Mouse (Mus musculus): ENCODE measurements around the gene Tmem8. TPM values are rescaled to one million over a fixed set of nuclear protein-coding genes. Genes with fewer than 3 reads are reported as not detected.
A peak's percentile ranks its signal among the peaks of the same experiment; 100 is the strongest.
"Not testable (repeated sequence)": the region's sequence is repeated elsewhere in the genome, so short reads cannot be mapped to it uniquely, and the experiment has no call there.

The Tmem8 gene
- total RNA-seq, 2 experiments from 2014 or later = 7.0 to 7.7 TPM

DNA sequence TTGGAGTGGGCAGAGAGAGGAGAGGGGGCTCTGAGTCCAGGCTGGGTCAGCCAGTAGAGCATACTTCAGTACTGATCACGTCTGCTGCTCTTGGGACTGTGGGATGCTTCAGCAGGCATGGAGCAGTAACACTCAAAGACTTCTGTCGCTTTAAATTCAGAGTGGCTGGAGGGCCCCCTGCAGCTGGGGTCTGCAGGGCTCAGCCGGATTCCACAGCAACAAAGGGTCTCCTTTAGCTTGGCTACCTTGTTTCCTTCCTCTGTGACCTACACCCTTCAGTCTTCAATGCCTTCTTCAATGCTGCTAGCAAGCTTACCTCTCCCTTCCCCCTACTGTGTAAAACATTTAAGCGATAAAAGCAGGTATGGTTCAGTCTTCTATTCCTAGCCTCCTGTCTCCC lies 2.1 kb upstream of the Tmem8 start:
- DNase-seq = no peak
- intact Hi-C loops (cut with DNase I) = no loop called here

DNA sequence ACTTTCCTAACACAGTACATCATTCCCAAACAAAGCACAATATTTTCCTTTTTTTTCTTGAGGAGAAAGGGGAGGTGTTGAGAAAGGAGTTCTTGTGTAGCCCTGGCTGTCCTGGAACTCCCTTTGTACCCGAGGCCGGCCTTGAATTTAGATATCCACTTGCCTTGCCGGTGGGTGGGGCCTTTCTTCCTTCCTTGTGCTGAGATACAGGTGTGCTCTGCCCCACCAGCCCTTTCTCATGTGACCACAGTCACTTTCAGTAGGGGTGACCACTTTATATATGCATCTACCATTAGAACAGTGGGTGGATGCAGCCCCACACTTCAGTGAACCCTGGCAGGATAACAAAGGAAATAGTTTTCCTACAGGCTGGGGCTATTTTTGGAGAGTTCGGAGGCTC lies 1.4 kb upstream of the Tmem8 start:
- intact Hi-C loops (cut with DNase I) = no loop called here
- DNase-seq = no peak

DNA sequence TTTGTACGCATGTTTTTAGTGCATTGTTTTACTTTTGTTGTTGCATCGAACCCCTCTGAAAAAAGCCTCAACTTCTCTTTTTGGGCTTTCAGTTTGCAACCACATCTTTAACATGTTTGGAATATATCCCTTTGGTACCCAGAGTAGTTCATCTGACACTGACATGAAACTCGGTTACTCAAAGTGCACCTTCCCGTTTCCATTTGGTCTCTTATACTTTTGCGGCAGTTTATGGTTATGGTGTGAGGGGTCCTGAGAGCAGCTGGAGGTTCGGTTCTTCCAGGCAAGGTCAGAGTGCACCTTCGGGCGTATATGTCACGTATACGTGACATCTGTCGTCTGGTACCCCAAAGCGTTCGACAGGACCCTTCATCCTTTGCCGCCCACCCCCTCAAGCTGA lies 348 bp upstream of the Tmem8 start:
- intact Hi-C loops (cut with DNase I) = no loop called here
- no peak for DNase-seq

DNA sequence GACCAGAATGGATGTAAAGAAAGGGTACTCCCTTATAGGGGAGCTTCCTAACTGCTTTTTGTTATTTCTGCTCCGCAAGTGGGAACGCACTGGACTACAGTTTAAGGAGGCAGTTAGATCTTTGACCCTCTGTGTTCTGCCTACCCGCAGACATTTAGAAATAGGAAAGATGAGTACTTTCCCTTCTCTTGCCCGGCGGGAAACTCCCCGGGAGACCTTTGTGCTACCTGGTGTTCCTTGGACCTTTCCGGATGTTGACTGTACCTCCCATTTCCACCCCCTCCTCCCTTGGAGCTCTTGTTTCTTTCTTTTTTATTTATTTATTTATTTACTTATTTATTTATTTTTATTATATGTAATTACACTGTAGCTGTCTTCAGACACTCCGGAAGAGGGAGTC lies 962 bp downstream of the Tmem8 start:
- DNase-seq = no peak
- intact Hi-C loops (cut with DNase I) = no loop called here

DNA sequence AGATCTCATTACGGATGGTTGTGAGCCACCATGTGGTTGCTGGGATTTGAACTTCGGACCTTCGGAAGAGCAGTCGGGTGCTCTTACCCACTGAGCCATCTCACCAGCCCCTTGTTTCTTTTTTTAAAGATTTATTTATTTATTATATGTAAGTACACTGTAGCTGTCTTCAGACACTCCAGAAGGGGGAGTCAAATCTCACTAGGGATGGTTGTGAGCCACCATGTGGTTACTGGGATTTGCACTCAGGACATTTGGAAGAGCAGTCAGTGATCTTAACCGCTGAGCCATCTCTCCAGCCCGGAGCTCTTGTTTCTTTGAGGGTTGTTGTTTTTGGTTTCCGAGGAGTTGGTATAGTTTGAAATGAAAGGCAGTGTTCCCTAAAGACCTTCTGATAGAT lies 1.4 kb downstream of the Tmem8 start:
- DNase-seq; intact Hi-C loops (cut with DNase I): not testable (repeated sequence)

DNA sequence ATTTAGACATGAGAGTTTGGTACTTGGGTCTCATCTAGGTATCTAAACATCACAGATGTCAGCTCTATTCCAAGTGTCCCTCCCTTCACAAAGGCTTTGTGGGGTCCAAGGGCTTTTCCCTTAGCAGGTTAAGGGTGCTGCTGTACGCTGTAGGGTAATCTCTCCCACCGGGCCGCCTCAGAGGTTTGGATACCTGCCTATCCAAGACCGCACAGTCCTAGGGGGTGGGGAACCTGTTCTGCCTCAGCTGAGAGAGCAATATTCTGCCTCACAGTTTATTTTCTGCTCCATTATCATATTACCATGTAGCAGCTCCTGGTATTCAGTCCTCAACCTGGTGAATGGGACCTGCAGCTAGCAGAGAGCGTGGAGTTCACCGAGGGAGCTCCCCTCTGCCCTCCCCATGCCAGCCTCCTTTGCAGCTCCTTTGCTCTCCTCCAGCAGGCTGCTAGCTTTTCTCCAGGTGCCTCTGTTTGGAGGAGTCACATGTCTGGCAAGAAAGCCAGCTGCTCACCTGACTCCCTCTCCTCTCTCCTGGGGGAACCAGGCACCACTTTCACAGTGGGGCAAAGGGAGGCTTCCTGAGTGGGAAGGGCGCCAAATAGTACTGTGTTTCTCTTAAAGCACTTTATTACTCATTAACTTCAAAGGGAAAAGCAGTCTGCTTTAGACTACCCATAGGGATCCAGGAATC lies 2.3 kb downstream of the Tmem8 start:
- intact Hi-C loops (cut with DNase I) = no loop called here
- no peak for DNase-seq

DNA sequence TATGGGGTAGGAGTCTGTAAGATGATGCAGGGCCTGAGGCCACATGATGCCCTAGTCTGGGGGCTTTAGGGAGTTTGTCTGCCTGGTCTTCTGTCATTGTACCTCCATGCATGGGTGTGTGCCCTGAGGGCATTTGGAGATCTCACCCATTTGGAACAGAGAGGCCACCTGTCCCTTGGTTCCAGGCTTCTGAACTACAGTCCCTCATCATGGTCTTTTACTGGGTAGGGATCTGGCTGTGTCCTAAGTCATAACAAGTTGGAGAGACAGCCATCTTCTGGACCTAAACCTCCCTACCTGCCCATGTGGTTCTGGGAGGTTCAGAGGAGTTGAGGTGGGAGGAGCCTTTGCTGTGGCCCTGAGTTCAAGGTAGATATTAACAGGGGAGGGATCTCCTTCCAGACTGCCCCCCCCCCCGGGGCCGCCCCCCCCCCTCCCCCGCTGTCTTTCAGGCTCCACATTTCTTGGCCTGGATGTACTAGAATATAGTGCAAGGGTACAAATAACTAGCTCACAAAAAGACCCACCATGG lies 2.9 kb downstream of the Tmem8 start:
- intact Hi-C loops (cut with DNase I) = no loop called here
- DNase-seq = no peak

DNA sequence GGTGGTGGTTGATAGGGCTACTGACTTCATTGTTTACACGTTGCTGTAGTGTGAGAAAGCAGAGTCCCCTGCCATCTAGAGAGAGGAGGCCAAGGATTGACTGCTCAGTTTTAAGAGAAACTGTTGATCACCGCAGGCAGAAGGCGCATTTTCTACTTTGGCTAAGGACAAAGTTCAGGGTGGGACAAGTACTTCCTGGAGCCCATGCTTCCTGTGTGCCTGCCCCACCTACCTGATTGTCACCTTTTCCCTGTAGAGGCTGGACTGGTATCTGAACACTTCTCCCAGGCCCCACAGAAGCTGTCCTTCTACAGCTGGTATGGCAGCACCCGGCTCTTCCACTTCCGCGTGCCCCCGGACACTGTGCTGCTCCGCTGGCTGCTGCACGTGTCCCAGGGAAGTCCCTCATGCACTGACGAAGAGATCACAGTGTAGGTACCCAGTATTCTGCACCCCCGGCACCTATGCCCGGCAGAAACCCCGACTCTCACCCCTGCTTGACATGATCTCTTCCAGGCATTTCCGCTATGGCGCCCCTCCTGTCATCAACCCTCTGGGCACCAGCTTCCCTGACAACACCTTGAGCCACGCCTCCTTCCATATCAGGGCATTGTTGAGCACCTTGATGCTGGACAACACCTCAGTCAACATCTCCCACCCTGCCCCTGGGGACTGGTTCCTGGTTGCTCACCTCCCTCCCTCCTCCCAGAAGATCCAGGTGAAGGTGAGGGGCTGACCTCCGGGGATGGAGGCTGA lies 3.6 kb downstream of the Tmem8 start:
- DNase-seq = no peak
- intact Hi-C loops (cut with DNase I) = no loop called here

DNA sequence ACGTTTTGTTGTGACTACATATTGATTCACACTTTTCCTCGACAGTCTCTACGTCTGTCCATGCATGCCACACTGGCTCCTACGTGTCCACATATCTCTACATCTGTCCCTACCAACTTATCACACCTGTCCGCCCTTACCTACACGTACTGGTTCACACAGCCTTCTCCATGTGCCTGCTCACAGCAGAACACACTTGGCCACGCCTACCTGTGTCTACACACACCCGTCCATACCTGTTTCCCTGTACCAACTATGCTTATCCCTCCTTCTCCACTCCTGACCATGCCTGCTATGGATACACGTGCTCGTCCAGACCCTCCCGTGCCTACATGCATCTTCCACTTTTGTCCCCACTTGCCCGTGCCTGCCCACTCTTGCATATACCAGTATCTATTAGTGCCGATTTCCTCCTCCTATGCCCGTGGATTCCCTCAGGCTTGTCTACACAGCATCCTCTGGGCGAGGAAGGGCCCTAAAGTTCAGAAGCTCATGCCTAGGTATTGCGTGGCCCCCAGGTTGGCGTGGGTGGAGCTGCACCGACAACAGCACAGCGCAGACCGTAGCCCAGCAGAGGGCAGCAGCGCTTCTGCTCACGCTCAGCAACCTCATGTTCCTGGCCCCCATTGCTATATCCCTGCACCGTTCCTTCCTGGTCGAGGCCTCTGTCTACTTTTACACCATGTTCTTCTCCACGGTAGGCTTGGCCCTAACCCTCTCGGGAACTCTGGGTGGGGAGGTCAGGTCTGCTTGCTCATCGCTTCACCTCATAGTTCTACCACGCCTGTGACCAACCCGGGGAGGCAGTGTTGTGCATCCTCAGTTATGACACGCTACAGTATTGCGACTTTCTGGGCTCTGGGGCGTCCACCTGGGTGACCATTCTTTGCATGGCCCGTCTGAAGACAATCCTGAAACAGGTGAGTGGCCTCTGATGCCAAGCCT lies 6.9 kb downstream of the Tmem8 start:
- DNase-seq = peak; percentile 60
- intact Hi-C loops (cut with DNase I) = no loop called here

DNA sequence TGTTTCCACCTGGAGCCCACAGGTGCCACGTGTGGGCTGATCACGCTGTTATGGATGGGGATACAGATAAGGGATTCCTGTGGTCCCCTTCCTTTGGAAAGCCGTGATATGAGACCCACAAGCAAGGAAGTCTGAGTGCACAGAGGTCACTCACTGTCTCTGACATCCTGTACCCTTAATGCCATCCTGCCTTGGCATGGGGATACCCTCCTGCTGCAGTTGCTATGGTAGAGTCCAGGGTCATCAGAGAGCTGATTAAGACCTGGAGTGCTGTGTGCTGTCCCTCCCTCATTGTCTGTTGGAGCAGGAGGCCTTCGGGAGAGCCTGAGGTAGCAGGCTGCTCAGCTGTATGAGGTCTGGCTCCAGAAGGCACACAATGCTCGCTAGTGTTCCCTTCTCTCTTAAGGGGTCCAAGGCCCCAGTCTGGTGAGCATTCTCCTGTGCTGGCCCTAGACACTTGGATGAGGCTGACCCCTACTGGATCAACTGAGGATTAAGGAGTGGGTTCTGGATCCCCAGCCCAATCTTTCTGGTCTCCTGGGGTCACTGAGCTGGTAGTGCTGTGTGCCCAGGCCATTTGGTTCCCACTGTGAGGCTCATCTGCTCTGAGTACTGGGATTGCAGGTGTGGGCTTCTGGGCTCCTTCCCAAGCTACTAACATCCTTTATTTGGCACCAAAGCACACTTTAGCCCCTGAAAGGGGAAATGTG lies 9.5 kb downstream of the Tmem8 start:
- intact Hi-C loops (cut with DNase I) = no loop called here
- peak; percentile 47 for DNase-seq

DNA sequence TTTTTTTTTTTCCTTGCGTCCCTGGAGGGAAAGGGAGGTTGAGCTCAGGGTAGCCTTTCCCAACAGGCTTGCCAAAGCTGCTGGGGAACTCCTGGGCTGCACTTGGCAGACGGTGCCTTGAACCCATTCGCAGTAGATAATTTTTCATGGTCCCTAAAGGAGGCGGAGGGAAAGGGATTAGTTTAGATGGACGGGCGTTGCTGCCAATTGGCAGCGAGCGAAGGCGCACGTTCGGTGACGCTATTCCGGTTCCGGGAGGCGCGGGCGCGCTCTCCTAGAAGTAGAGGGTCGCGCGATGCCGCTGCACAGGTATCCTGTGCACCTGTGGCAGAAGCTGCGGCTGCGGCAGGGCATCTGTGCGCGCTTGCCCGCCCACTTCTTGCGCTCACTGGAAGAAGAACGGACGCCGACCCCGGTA lies 10.2 kb downstream of the Tmem8 start, which contains the start of gene Mrpl28:
Mrpl28 (plus strand) TSS at position 234 of the 418 bp plus-strand sequence.
- intact Hi-C loops (cut with DNase I) = no loop called here

DNA sequence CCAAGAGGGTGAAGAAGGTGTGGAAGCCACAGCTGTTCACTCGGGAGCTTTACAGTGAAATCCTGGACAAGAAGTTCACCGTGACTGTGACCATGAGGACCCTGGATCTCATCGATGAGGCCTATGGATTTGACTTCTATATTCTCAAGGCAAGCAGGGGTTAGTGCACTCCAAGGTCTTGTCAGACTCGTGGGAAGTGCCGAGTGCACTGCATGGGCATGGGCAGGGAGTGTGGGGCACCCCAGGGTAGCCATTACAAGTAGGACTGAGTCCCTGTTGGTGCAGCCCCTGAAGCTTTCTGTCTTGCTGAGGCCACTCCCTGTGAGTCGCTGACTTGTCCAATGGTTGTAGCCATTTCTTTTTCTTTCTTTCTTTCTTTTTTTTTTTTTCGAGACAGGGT lies 11.5 kb downstream of the Tmem8 start:
- no peak for DNase-seq
- intact Hi-C loops (cut with DNase I) = no loop called here

More for the DNA sequence above, 10.2 kb downstream of the Tmem8 start, which contains the start of gene Mrpl28:
- peak; percentile 98 for DNase-seq

DNA sequence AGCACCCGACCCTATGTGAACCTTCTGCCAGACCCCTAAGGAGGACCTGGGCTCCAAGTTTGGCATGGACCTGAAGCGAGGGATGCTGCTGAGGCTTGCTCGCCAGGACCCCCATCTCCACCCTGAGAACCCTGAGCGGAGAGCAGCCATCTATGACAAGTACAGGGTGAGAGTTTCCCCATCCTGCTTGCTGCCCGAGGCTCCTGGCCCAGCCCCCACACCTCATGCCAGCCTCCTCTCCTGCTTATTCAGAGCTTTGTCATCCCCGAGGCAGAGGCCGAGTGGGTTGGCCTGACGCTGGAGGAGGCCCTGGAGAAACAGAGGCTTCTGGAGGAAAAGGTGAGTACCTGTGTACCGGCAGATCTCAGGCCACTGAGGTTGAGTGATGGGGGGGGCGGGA lies 12.1 kb downstream of the Tmem8 start:
- intact Hi-C loops (cut with DNase I) = no loop called here
- no peak for DNase-seq

DNA sequence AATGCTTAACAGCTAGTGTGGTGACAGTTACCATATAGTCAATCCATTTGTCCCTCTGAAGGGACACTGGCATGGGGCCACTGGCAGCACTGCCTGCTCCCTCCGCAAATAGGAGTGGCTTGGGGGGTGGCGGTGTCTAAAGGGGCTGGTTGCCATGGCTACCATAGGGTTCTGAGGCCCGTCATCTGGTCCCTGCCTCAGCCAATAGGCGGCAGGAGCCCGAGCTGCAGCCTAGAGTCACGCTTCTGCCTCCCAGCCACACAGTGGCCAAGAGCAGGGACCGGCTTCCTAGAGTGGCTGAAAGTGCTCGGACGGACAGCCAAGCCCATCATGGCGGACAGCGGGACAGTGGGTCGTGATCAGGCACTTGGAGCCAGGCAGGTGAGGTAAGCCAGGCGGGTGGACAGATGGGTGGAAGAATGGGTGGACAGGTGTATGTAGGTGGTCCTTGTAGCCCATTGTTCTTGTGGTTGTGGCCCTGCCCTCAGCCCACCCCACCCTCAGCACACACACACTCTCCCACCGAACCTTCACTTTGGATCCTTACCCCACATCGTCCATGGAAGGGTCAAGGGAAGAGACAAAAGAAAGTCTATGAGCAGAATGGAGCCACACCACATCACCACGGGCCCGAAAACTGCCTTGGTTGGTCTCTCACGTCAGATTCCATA lies 18.1 kb downstream of the Tmem8 start:
- intact Hi-C loops (cut with DNase I) = loop anchor here (10.0 kb wide), 1 partner anchor 114 kb away; the partner anchor contains the start of gene Fam234a
- DNase-seq = no peak

DNA sequence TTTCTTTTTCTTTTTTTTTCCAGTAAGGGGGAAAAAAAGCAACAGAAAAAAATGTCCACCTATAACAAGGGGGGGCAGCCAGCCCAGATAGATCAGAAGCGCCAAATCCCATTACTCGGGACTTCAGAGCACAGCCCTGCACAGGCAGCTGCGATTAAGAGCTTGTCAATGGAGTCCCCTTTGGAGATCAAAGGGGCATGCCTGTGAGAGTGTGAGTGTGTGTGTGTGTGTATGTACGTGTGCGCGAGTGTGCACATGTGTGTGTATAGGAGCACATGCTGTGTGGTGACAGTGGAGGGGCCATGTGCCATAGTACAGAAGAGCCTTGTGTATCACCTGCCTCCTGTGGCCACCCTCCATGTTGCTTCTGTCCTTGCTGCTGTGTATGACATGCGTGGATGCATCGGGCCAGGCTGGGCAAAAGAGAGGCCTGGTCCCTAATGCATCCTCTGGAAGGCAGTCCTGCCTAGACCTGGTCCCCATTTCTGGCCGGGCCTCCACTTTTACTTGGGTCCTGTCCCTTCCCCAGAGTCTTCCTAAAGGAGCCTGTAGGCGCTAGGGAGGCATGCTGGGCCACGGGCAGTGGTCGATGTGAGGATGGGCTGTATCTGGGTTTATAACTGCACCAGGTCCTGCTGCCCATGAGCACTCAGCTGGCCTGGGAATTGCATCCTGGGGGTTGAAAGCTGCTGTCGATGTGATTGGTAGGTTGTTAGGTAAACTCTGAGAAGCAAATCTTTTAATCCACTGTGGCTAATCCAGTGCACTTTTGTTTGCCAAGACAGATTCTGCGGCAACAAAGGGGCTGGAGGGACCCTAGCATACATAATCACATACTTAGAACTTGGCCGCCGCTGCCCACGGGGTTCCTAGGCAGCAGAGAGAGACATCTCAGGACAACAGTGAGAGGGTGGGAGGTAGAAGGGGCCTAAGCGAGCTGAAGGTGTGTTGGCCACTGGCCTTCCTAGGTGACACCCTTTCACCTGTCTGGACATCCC lies 19.1 kb downstream of the Tmem8 start:
- DNase-seq = no peak
- intact Hi-C loops (cut with DNase I) = loop anchor here (10.0 kb wide), 1 partner anchor 113 kb away; the partner anchor contains the start of gene Fam234a

DNA sequence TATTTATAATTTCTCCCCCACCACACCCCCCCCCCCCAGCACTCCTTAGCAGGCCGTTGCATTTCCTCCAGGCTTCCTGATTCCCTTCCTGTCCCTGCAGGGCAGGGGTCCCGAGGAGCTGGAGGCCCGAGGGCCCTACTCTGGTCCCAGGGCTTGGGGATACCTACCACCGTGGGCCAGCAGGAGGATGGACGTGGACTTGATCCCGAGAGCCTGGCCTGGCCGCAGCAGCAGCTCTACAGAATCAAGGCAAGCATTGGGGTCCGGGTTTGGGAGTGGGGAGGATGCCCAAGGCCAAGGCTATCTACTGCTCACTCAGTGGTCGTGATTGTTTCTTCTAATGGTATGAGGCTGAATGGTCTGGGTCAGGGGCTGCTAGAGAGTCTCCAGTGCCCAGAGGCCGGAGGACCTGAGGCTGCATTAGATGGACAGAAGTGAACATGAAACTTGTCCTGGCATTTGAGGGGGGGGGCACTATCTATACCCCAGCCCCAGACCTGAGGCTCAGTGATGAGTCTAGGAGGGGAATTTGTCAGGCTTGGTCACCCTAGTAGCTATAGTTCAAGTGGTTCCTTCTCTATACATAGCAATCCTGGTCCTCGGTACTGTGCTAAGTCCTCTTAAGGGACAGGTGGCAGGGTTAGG lies 24.1 kb downstream of the Tmem8 start:
- intact Hi-C loops (cut with DNase I) = loop anchor here (10.0 kb wide), 1 partner anchor 108 kb away; the partner anchor contains the start of gene Fam234a
- DNase-seq = no peak

DNA sequence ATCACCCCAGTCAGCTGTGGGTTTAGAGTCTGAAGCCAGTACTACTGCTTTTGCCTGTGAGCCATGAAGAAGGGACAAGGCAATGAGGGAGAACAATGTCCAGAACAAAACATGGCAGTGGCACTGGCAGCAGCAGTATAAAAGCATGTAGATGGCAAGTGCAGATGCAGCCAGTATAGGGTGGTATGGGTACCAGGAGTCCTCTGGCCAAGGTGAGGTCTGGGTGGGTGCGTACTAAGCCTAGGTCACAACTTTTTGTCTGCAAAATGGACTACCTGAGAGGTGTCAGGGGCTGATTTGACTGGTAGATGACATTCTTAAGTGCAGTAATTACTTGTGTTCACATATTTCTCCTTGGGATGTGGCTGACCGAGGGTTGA lies 24.6 kb downstream of the Tmem8 start:
- no peak for DNase-seq
- intact Hi-C loops (cut with DNase I) = loop anchor here (10.0 kb wide), 1 partner anchor 107 kb away; the partner anchor contains the start of gene Fam234a
